Mouse (Mus musculus) gastrocnemius, adult 8-10 months (tissue): Measurements from ENCODE around the gene Dad1. TPM values are rescaled to one million over a fixed set of nuclear protein-coding genes. Genes with fewer than 3 reads are reported as not detected.

Experiments
- total RNA-seq, 4 experiments: library from RNA; stranded (reverse); gene quantifications; 2 replicates each; pipeline ENCODE4 v1.2.4; 2022

Gene Dad1
- total RNA-seq, 4 experiments from 2014 or later, result 66.1 to 73.7 (median 72.3) TPM

Other genes starting within 250 kb of the Dad1 start
- 10 to 100 TPM; 16.0 to 21.9 (median 19.6) TPM for gene Abhd4, start 84 bp upstream of the Dad1 start, total RNA-seq
- not detected for gene Olfr49, start 30.8 kb upstream of the Dad1 start, total RNA-seq
- 10 to 100 TPM; 39.6 to 46.8 (median 44.1) TPM for gene Oxa1l, start 106.7 kb upstream of the Dad1 start, total RNA-seq
- gene Slc7a7, start 163.7 kb upstream of the Dad1 start, total RNA-seq, result 1 to 10 TPM in 2 of 4 experiments, under 1 TPM in 2; 0.46 to 1.9 (median 0.89) TPM
- gene Mrpl52, start 172.8 kb upstream of the Dad1 start, total RNA-seq, result 100 to 1,000 TPM; 104 to 126 (median 117) TPM
- 1 to 10 TPM; 2.8 to 6.3 (median 3.7) TPM for gene Mmp14, start 177.5 kb upstream of the Dad1 start, total RNA-seq
- gene Lrp10, start 210.0 kb upstream of the Dad1 start, total RNA-seq, result 10 to 100 TPM; 23.5 to 34.0 (median 29.5) TPM
- gene Rem2, start 222.0 kb upstream of the Dad1 start, total RNA-seq, result not detected